Mouse (Mus musculus) embryonic facial prominence, embryonic 13.5 days (tissue): Measurements from ENCODE around the gene Ankrd35. TPM values are rescaled to one million over a fixed set of nuclear protein-coding genes. Genes with fewer than 3 reads are reported as not detected.

Source experiments
- ATAC-seq: fragments of 200-750 bp; cut with Nextera tagmentation; 2 replicates; pipeline ENCODE4 v1.8.0; 2017; ENCODE audit warnings: low read depth; ENCODE audit not compliant: insufficient number of reproducible peaks, insufficient read depth, low FRiP score, low TSS enrichment
- H3K27ac ChIP-seq: fragments of 300-500 bp; sonication (generic); 2 replicates; pipeline ENCODE4 v1.5.1; 2015; ENCODE audit warnings: moderate library complexity, mild to moderate bottlenecking, inconsistent platforms
- H3K27me3 ChIP-seq: fragments of 300-500 bp; sonication (generic); 2 replicates; pipeline ENCODE4 v1.6.1; 2015; ENCODE audit warnings: mild to moderate bottlenecking, inconsistent platforms
- H3K36me3 ChIP-seq: fragments of 300-500 bp; sonication (generic); 2 replicates; pipeline ENCODE4 v1.6.1; 2015; ENCODE audit warnings: mild to moderate bottlenecking, inconsistent platforms
- H3K4me1 ChIP-seq: fragments of 300-500 bp; sonication (generic); 2 replicates; pipeline ENCODE4 v1.6.1; 2015; ENCODE audit warnings: inconsistent platforms
- H3K4me2 ChIP-seq: fragments of 300-500 bp; sonication (generic); 2 replicates; pipeline ENCODE4 v1.6.1; 2015; ENCODE audit warnings: moderate library complexity, mild to moderate bottlenecking, inconsistent platforms
- H3K4me3 ChIP-seq: fragments of 300-500 bp; sonication (generic); 2 replicates; pipeline ENCODE4 v1.5.1; 2015; ENCODE audit warnings: mild to moderate bottlenecking, inconsistent platforms
- H3K9ac ChIP-seq: fragments of 300-500 bp; sonication (generic); 2 replicates; pipeline ENCODE4 v1.6.1; 2015; ENCODE audit warnings: mild to moderate bottlenecking, inconsistent platforms
- H3K9me3 ChIP-seq: fragments of 300-500 bp; sonication (generic); 2 replicates; pipeline ENCODE4 v1.6.1; 2016; ENCODE audit warnings: inconsistent platforms
- WGBS: fragments of 180-500 bp; shearing (Covaris S2); methylation state at CpG from one replicate; pipeline ENCODE4 v1.1.7; 2015; ENCODE audit warnings: mixed read lengths; 5-methylcytosine and 5-hydroxymethylcytosine counted together
- polyA plus RNA-seq: library from polyadenylated mRNA; unstranded; fragments of >200 nt; fragmentation: Nextera tagmentation; extraction: Ambion mirVana; gene quantifications from 2 replicates; pipeline ENCODE4 v1.2.1, GENCODE M21; 2015

Ankrd35 gene
- polyA plus RNA-seq = 1.3 and 2.1 TPM in 2 replicates

GRCm38 (mm10) chr3:96669727-96670468 lies at the start of gene Ankrd35:
Ankrd35 (plus strand) TSS chr3:96670131.
- no peak within 1 kb of the TSS for H3K27ac ChIP-seq
- peaks cover 13% of the 10 kb centered on the region for H3K4me1 ChIP-seq
- peak within 1 kb of the TSS; percentile 46; the same call in 1 of the 2 replicates for H3K9ac ChIP-seq
- peak within 1 kb of the TSS; percentile 79 for H3K4me2 ChIP-seq
- no peaks in the 10 kb centered on the region for H3K27me3 ChIP-seq
- peak within 1 kb of the TSS; percentile 47 for H3K4me3 ChIP-seq
- peak; percentile 93 for ATAC-seq
- WGBS = 5% methylated on average over 35 of the region's 35 CpGs
- H3K9me3 ChIP-seq = no peaks in the 10 kb centered on the region
- no peaks in the 10 kb centered on the region for H3K36me3 ChIP-seq

- ATAC-seq = no peak
- H3K4me3 ChIP-seq = no peak overlapping the region
- no peak overlapping the region for H3K27ac ChIP-seq
- H3K9me3 ChIP-seq = no peaks in the 10 kb centered on the region
- 89% methylated on average over 4 of the region's 4 CpGs for WGBS
- no peak overlapping the region for H3K9ac ChIP-seq
- H3K4me1 ChIP-seq = no peaks in the 10 kb centered on the region
- H3K27me3 ChIP-seq = no peaks in the 10 kb centered on the region
- peaks cover 64% of the 10 kb centered on the region for H3K36me3 ChIP-seq
- no peak overlapping the region for H3K4me2 ChIP-seq
These were observed 46.7 kb upstream of the Ankrd35 start for GRCm38 (mm10) chr3:96623201-96623600.

GRCm38 (mm10) chr3:96629729-96630600 lies 40.0 kb upstream of the Ankrd35 start, which contains the start of gene Rbm8a:
Rbm8a (plus strand) TSS chr3:96629933.
- peaks cover 39% of the 10 kb centered on the region for H3K36me3 ChIP-seq
- peak within 1 kb of the TSS; percentile 78 for H3K4me2 ChIP-seq
- H3K9me3 ChIP-seq = no peaks in the 10 kb centered on the region
- peak within 1 kb of the TSS; percentile 82 for H3K27ac ChIP-seq
- peak; percentile 89 for ATAC-seq
- peaks cover 17% of the 10 kb centered on the region for H3K4me1 ChIP-seq
- H3K27me3 ChIP-seq = no peaks in the 10 kb centered on the region
- under 1% methylated on average over 48 of the region's 48 CpGs for WGBS
- peak within 1 kb of the TSS; percentile 70 for H3K4me3 ChIP-seq
- H3K9ac ChIP-seq = peak within 1 kb of the TSS; percentile 85

GRCm38 (mm10) chr3:96632058-96632457 lies 37.9 kb upstream of the Ankrd35 start:
- no peak overlapping the region for H3K9ac ChIP-seq
- no peak overlapping the region for H3K4me2 ChIP-seq
- H3K9me3 ChIP-seq = no peaks in the 10 kb centered on the region
- no peaks in the 10 kb centered on the region for H3K27me3 ChIP-seq
- no peak overlapping the region for H3K27ac ChIP-seq
- peaks cover 30% of the 10 kb centered on the region for H3K4me1 ChIP-seq
- H3K4me3 ChIP-seq = no peak overlapping the region
- peaks cover 31% of the 10 kb centered on the region for H3K36me3 ChIP-seq
- ATAC-seq = no peak

GRCm38 (mm10) chr3:96634015-96634414 lies 35.9 kb upstream of the Ankrd35 start:
- no peak overlapping the region for H3K27ac ChIP-seq
- no peak for ATAC-seq
- H3K27me3 ChIP-seq = no peaks in the 10 kb centered on the region
- H3K4me1 ChIP-seq = peaks cover 31% of the 10 kb centered on the region
- no peak overlapping the region for H3K4me2 ChIP-seq
- H3K4me3 ChIP-seq = no peak overlapping the region
- no peak overlapping the region for H3K9ac ChIP-seq
- H3K36me3 ChIP-seq = peaks cover 50% of the 10 kb centered on the region
- WGBS = 71% methylated on average over 1 of the region's 1 CpGs
- no peaks in the 10 kb centered on the region for H3K9me3 ChIP-seq

GRCm38 (mm10) chr3:96634928-96635879 lies 34.7 kb upstream of the Ankrd35 start, which contains the start of the genes Pex11b and Gm42957:
Pex11b (plus strand) TSS chr3:96635376.
Gm42957 (plus strand) TSS chr3:96635474.
- H3K27ac ChIP-seq = peak within 1 kb of the TSS; percentile 90
- H3K4me3 ChIP-seq = peak within 1 kb of the TSS; percentile 93
- peak within 1 kb of the TSS; percentile 80 for H3K4me2 ChIP-seq
- H3K9ac ChIP-seq = peak within 1 kb of the TSS; percentile 96
- 1% methylated on average over 60 of the region's 60 CpGs for WGBS
- H3K36me3 ChIP-seq = peaks cover 61% of the 10 kb centered on the region
- peaks cover 29% of the 10 kb centered on the region for H3K4me1 ChIP-seq
- ATAC-seq = peak; percentile 88
- no peaks in the 10 kb centered on the region for H3K9me3 ChIP-seq
- no peaks in the 10 kb centered on the region for H3K27me3 ChIP-seq

GRCm38 (mm10) chr3:96635906-96636305 lies 34.0 kb upstream of the Ankrd35 start:
- Histone ChIP-seq H3K4me3 (peak overlapping the region; percentile 93), H3K4me1 (peaks cover 25% of the 10 kb centered on the region), H3K27ac (peak overlapping the region; percentile 90), H3K9me3 (no peaks in the 10 kb centered on the region), H3K36me3 (peaks cover 64% of the 10 kb centered on the region), H3K9ac (peak overlapping the region; percentile 96), H3K4me2 (peak overlapping the region; percentile 80), H3K27me3 (no peaks in the 10 kb centered on the region)
- 11% methylated on average over 15 of the region's 15 CpGs for WGBS
- no peak for ATAC-seq

GRCm38 (mm10) chr3:96636448-96636847 lies 33.5 kb upstream of the Ankrd35 start:
- H3K4me1 ChIP-seq = peaks cover 20% of the 10 kb centered on the region
- H3K36me3 ChIP-seq = peaks cover 64% of the 10 kb centered on the region
- no peak for ATAC-seq
- H3K9ac ChIP-seq = peak overlapping the region; percentile 96
- H3K27ac ChIP-seq = no peak overlapping the region
- H3K27me3 ChIP-seq = no peaks in the 10 kb centered on the region
- peak overlapping the region; percentile 93 for H3K4me3 ChIP-seq
- 65% methylated on average over 11 of the region's 11 CpGs for WGBS
- peak overlapping the region; percentile 80 for H3K4me2 ChIP-seq
- no peaks in the 10 kb centered on the region for H3K9me3 ChIP-seq

GRCm38 (mm10) chr3:96639219-96639618 lies 30.7 kb upstream of the Ankrd35 start:
- Histone ChIP-seq H3K27ac (no peak overlapping the region), H3K9ac (no peak overlapping the region), H3K36me3 (peaks cover 64% of the 10 kb centered on the region), H3K4me2 (no peak overlapping the region), H3K4me1 (peaks cover 20% of the 10 kb centered on the region), H3K4me3 (no peak overlapping the region), H3K9me3 (no peaks in the 10 kb centered on the region), H3K27me3 (no peaks in the 10 kb centered on the region)
- WGBS = 91% methylated on average over 1 of the region's 1 CpGs
- no peak for ATAC-seq

GRCm38 (mm10) chr3:96645018-96645649 lies 24.8 kb upstream of the Ankrd35 start, which contains the start of gene Itga10:
Itga10 (plus strand) TSS chr3:96645584.
- no peak within 1 kb of the TSS for H3K9ac ChIP-seq
- H3K9me3 ChIP-seq = no peaks in the 10 kb centered on the region
- no peak within 1 kb of the TSS for H3K4me3 ChIP-seq
- 0 out of 2 replicates have a peak, but pooled peaks have one; percentile 63 for ATAC-seq
- peaks cover 49% of the 10 kb centered on the region for H3K36me3 ChIP-seq
- no peaks in the 10 kb centered on the region for H3K4me1 ChIP-seq
- 67% methylated on average over 7 of the region's 7 CpGs for WGBS
- H3K27me3 ChIP-seq = no peaks in the 10 kb centered on the region
- H3K27ac ChIP-seq = peak within 1 kb of the TSS; percentile 28; the same call in 1 of the 2 replicates
- H3K4me2 ChIP-seq = no peak within 1 kb of the TSS
